Mouse (Mus musculus) left cerebral cortex, postnatal 14 days (tissue): ENCODE measurements at regions not wholly inside any gene's neighbourhood (a gene's known extent, or its start where the extent isn't known, plus 50 kb on each side); places are given as distances from the start of the nearest gene placed in this dataset.

Experiments used
- DNase-seq, 2 experiments: peaks; one replicate each; pipeline ENCODE4 v3.0.0; 2021 to 2022; ENCODE audit warnings: low spot score in 2 of 2, mixed read lengths in 1 of 2
- intact Hi-C: fragments of 180-260 bp; cut with DNase I; formaldehyde crosslinking; loops from one replicate; pipeline ENCODE4 v1.15.1; 2025

DNA sequence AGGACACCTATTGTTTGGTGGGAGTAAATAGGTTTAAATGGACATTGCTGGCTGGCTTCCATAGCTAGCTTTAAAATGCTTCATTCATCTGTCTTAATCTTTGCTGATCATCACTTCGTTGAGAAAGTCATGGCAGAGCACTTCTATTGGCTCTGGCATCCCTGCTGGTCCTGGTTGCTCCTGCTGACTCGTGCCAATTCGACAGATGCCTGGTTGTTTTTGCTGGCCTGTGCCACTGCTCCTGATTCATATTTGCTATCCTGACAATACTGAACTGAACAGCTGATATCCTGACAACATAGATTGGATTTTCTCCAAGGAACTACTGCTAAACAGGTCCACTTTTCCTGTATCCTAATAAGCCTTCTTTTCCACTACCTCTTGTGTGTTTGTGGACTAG, 417.1 kb downstream of the Col12a1 start:
- DNase-seq, result no peak
- intact Hi-C loops, result no loop called here

DNA sequence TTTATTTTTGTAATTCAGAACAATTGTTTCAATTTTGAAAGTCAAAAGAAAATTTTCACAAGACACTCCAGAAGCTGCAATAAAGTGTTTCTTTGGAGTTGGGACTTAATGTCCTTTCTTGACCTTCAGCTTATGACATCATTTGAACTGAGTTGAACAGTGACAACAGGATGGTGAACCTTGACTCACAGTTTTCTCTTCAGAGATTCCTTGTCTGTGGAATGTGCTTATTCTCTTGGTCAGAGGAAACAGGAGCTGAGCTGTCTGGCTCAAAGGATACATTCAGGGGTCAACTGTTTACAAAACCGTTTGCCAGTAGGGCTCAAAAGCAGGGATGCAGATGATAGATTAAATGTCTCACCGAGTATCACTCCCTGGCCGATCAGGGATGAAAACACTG, 408.0 kb downstream of the Col12a1 start:
- intact Hi-C loops, result no loop called here
- no peak for DNase-seq

DNA sequence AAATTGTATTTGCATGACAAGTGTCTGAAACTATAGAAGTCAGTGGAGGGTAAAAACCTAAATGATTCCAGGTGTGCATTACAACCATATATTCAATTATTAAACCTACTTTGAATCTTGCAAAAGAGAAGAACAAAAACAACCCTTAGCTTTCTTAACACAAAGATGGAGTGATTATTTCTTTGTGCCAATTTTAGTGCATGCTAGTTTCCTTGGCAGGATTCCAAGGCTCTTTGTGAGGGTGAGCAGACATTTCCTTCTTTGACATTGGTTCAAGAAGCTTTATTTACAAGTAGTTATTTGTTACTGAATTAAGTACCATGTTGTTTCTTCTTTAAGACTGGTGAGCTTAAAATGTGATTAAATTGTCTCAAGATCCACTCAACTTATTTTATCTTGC, 401.2 kb downstream of the Col12a1 start:
- DNase-seq, result no peak
- intact Hi-C loops, result no loop called here

DNA sequence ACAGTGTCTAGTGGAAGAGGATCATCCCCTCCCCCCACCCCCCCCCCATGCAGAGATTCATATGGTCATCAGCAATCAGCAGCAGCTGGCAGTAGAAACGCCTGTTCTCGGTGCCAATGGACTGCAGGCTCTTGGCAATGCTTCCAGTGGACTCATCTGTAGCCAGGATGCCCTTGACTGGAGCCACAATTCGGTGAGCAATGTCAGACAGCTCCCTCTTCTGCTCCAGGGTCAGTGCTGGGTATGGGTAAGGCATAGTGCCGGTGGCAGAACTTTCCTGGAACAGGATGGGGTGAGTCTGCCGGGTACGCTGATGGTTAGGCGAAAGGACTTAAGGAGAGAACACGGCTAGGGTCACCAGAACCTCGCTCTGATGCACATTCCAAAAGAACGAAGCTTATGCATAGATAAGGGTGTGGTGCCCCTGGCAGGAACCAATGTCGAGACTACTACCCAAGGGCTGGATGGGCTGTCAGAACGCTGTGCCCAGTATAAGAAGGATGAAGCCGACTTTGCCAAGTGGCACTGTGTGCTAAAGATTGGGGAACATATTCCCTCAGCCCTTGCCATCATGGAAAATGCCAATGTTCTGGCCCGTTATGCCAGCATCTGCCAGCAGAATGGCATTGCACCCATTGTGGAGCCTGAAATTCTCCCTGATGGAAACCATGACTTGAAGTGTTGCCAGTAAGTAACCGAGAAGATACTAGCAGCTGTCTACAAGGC, 372.1 kb downstream of the Col12a1 start:
- intact Hi-C loops, result no loop called here

DNA sequence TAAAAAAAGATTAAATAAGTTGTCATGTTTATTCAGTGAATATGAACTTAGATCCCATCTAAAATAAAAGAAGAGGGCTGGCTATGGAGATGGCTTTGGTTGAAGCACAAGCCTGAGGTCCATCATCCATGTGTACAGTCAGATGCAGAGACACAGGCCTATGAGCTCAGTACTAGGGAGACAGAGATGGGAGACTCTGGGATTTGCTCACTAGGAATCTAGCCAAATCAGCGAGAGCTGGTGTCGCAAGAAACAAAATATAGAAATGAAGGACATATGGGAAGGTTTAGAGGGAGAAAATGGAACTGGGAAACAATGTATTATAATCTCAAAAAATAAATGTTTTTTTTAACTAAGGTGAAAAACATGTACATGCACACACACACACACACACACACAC, 326.6 kb downstream of the Col12a1 start:
- DNase-seq, result peak; percentile 10 to 15

More for the DNA sequence above, 372.1 kb downstream of the Col12a1 start:
- no peak for DNase-seq

DNA sequence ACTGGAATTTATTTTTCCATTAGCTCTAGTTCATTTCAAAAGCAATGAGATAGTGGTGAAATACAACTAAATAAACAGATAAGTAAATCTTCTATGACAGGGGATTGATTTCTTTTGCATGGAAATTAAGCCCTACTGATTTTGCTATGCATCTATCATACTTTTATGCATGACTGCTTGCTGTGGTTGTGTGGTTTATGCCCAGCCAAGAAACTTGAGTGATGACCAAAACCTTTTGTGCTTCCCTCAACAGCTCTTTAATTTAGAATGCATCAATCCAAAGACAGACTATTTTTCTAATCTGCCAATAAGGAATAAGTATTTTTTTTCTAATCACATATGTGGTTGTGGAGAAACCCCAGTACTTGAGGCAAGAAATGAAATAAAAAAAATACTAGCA, 303.6 kb downstream of the Col12a1 start:
- intact Hi-C loops, result no loop called here
- DNase-seq, result no peak

More for the DNA sequence above, 326.6 kb downstream of the Col12a1 start:
- intact Hi-C loops, result no loop called here

DNA sequence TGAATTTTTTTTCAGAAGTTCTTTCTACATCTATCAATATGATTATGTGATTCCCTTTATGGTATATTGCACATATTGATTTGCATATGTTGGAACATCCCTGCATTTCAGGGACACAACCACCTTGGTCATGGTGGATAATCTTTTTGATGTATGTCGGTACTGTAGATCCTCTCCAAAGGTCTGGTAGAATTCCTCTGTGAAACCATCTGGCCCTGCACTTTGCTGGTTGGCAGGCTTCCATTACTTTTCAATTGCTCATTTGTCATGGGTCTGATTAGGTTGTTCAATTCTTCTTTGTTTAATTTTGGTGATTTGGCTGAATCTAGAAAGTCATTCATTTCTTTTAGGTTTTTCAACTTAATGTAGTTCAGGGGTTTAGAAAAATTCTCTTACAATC, 288.2 kb downstream of the Col12a1 start:
- intact Hi-C loops, result no loop called here
- DNase-seq, result no peak

DNA sequence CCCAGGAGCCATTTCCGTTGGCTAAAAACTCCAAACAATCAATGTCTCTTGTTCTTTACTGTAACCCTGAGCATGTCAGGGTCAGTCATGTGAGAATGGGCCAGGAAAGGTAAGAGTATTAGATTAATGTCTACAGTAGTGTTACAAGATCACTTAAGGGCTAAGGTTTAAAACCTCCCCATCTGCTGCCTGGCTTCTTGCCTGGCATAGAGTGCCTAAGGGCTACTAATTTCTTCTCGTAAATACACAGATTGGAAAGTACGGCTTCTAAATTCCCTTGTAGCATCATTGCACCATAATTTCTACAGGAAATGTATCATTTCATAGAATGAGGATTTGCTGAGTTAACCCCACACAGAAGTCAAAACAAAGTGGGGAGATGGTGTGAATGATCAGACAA, 281.0 kb downstream of the Col12a1 start:
- DNase-seq, result no peak
- intact Hi-C loops, result no loop called here

DNA sequence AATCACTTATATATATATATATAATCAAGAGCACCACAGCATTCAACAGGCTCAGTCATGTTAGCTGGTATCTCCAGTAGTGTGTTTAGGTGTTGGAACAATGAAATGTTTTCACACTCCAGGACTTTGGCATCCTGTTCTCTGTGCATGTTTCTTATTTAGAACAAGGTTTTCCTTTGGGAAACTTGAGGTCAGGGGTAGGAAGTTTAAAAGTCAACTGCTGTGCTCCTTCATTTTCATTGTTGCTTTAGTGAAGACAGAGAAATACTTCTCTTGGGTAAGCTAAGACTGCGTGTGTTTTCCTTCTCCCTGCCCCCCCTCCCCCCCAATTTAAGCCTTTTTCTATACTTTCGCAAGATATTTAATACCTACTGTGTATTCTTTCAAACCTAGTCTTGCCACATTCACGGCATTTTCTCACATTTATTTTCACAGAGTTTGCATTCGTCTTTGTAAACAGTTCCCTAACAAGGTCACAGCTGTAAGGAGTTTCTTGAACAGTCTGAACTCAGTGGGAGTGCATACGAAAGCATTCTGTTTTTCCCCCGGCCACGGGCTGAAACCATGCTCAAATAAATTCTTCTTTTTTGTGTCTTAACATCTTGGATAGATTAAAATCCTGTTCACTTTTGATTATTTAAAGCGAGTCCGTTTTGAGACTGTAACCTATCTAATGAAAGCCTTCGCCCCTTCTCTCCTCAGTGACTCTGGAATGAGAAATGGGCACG, 279.2 kb downstream of the Col12a1 start:
- no peak for DNase-seq
- intact Hi-C loops, result no loop called here

DNA sequence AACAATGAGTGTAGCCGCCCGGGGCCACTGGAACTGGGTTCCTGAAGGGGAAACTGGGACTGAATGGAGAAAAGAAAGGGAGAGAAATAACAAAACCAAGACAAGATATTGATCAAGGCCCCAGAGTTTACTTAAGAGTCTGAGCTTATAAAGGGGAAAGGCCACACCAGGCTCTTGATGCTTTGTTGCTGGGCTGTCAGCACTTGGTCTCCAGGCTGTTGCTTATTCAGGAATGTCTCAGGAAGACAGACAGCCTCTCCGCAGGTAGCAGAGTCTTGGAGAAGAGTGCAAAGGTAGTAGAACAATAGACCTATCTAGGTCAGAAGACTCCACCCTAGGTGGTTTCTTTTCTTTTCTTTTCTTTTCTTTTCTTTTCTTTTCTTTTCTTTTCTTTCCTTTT, 263.4 kb downstream of the Col12a1 start:
- intact Hi-C loops, result no loop called here

DNA sequence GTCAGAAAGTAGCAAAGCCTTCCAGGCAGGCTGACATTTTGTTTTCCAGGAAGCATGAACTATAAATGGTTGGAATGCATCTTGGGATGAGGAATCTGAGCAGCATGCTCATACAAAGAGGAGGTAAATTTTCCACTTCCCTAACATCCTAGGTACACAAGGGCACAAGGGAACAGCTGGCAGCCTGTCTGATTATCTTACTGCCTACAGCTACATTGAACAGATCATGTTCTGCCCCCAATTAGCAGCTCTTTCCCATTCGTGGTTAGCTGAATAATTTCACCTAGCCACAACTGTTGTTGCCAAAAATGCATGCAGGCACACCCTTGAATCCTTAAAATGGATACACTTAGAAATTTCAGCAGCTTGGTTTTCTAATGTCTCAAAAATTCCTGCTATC, 239.5 kb downstream of the Col12a1 start:
- intact Hi-C loops, result no loop called here
- no peak for DNase-seq

More for the DNA sequence above, 263.4 kb downstream of the Col12a1 start:
- no peak for DNase-seq

DNA sequence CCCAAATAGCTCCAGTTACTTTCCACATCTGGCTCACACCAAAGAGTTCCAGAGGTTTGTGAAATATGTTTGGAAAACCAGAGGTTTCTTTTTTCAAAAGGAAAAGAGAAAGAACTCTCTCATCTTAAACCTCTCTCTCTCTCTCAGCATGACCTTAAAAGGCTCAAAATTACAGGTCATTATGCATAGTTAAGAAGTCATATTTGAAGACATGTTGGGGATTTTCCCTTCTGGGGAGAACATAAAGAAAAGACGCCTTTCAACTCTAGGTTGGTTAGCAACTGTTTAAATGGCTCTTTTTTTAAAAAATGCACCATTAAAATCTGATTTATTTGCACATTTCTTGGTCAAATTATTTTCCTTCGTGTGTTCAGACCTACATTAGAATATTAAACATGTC, 218.4 kb downstream of the Col12a1 start:
- intact Hi-C loops, result no loop called here
- DNase-seq, result no peak

DNA sequence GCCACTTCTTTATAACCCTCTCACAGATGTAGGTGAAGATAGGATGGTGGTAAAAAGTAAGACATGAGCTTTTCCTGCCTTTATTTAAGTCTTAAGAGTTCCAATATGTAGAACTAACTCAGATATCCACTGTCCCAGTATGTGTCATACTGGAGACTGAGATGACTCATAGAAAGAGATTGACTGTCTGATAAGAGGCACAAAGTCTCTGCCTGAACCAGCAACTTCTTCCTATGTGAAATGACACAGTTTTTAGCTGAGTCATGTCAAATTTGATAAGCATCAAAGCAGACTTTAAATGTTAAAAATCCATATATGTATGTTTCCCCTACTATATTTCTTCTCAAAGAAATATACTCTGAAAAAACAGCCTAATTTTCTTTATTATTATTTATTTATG, 216.6 kb downstream of the Col12a1 start:
- intact Hi-C loops, result no loop called here
- DNase-seq, result no peak

DNA sequence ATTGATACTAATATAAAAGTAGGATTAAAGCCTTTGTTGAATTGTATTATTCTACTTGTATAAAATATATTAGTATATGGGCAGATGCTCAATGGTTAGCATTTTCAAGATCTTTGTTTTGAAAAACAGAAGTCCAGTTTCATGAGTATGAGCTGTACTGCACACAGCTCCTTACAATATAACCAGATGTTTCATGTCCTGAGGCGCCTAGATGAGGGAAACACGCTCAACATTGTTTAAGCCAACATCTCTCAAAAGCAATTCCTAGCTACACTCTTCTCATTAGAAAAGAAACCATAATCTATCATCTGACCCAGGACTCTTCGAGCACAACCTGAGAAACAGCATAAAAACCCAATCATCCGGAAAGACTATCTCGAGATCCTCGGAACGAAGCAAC, 202.2 kb downstream of the Col12a1 start:
- intact Hi-C loops, result no loop called here
- DNase-seq, result no peak

DNA sequence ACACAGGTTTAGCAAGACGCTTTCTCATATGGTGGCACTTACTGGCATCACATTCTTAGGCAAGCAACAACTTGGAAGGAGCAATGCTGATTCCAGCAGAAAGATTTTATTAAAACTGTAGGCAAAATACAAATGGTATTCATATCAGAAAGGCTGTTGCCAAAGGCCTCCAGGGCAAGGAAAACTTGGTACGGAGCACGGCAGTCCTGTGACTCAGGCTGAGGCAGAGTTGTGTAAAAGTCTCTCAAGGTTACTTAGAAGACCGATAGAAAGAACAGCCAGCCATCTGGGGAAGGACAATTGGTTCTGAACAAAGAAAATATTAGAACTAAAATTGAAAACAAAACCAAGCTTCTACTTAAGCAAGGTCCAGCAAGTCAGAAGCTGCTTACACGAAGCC, 201.2 kb downstream of the Col12a1 start:
- no peak for DNase-seq
- intact Hi-C loops, result no loop called here

DNA sequence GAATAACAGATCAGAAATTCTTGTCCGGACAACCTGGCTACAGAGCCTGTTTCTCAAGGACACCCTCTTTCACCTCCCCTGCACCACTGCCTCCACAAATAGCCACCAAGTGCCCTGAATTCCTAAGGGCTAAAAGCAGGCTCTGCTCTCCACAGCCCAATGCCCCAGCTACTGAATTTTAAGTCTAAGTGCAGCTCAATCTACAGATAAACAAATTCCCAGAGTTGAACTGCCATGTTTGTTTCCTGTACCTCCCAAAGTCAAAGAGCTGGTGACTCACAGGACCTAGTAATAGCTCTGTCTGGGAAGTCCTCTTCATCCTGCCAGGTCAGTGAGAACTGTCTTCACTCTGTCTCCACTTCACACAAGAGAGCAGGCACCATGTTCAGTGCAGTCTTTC, 200.0 kb downstream of the Col12a1 start:
- intact Hi-C loops, result no loop called here
- no peak for DNase-seq

DNA sequence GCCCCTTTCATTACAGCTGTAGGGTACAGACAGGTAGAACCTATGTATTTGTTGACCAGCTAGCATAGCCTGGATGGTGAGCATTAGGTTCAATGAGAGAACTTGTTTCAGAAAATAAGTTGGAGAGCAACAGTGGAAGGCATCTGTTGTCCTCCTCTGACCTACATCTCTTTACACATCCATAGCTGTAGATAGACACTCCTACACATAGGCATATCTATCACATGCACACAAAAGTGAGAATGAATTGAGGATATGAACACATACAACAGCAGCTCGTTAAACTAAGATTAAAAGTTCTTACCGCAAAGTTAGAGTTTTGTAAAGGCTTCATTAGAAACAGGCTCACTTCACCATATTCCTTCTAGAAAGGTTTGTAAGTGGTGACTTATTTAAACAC, 198.1 kb downstream of the Col12a1 start:
- DNase-seq, result peak in 1 of 2 experiments; percentile 2
- intact Hi-C loops, result no loop called here

DNA sequence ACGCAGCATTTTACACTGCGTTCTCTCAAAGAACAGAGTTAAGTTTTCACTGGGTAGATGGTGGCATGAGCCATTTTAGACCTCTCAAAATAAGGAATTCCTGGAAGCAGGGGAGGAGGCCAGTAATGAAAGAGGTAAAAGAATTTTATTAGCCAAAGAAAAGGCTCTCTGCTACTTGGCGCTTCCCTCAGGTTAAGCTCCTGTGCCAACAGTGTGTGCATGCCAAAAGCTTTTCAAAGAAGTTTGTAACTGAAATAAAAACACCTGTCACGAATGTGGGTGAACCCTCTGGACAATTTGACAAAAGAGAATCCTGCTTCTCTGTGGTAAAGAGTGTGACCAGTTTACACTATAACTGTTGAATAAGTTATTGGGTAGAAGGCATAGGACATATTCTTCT, 195.6 kb downstream of the Col12a1 start:
- intact Hi-C loops, result no loop called here
- DNase-seq, result no peak

DNA sequence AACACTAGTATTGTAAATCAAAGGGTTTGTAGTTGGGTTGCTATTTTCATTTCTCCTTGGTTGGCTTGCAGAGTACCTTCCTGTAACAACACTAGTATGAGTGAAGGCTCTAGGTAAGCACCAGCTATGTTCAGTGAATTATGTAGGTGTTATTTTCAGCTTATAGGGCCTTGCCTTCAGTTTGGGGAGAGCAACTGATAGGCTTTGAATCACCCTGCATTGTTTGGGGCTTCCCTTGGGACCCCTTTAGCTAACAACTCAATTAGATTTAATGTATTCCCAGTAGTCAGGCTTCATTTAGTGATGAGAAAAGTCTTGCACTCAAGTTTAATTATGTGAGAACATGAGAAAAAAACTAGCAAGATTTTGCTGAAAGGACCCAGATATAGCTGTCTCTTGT, 193.6 kb downstream of the Col12a1 start:
- intact Hi-C loops, result no loop called here
- DNase-seq, result no peak

DNA sequence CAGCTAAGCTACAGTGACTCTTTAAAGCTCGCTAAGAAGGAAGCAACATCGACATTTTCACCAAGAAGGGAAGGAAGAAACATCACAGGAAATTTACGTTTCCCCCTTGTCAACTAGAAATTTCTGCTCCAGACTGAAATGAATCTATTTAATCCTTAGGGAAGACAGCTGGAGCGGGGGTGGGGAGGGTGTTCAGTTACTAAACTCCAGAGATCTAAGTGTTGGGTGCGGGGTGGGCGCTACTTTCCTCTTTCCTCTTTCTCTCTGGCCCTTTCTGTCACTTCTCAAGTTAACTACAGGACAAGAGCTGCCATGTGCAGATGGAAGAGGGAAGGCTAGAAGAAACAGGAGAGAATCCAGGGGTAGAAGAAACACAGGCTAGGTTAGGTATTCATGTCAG, 192.2 kb downstream of the Col12a1 start:
- peak; percentile 18 for DNase-seq
- intact Hi-C loops, result no loop called here

DNA sequence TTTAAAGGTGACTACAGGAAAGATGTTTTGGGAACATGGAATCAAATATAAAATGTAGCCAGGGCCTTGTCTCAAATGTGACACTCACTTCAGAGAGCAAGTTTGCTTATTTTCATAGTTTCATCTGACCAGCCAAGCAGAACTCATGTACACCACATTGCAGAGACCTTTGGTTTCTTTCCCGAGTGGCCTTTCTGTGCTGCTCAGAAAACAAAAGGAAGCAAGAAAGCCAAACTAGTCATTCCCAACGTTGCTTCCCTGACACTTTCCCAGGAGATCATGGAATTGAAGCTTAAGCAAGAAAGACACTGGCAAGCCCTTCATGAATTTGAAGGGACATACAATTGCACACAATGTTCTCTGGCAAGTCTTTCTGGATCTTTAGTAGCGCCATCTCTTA, 191.3 kb downstream of the Col12a1 start:
- DNase-seq, result no peak
- intact Hi-C loops, result no loop called here
